Mouse (Mus musculus) gastrocnemius, postnatal 10 days (tissue): ENCODE data around the gene Olfr1247. TPM values are rescaled to one million over a fixed set of nuclear protein-coding genes. Genes with fewer than 3 reads are reported as not detected.
"Not testable (repeated sequence)": the region's sequence is repeated elsewhere in the genome, so short reads cannot be mapped to it uniquely, and the experiment has no call there.

Experiments used
- DNase-seq: peaks from one replicate; pipeline ENCODE4 v3.0.0; 2021; ENCODE audit warnings: mixed read lengths
- long read RNA-seq, 2 experiments: library from polyadenylated mRNA; stranded (forward); transcript quantifications; one replicate each; pipeline ENCODE4 v2.0.0; 2021
- total RNA-seq, 2 experiments: library from RNA; stranded (reverse); gene quantifications; 2 replicates each; pipeline ENCODE4 v1.2.3; 2021

Olfr1247 gene
- under 1 TPM in 1 of 2 experiments, not detected in 1; 0.05 TPM for total RNA-seq
- long read RNA-seq, experiment 1: 0 reads
- long read RNA-seq, experiment 2: 0 reads

- no peak for DNase-seq
Measured at GRCm38 (mm10) chr2:89614030-89614429, at the start of gene Olfr1247. Olfr1247 (minus strand) TSS chr2:89614130.

- DNase-seq: no peak
Measured at GRCm38 (mm10) chr2:89661367-89661766, 47.4 kb upstream of the Olfr1247 start, which contains the start of gene Olfr1250. Olfr1250 (minus strand) TSS chr2:89661467.

DNA sequence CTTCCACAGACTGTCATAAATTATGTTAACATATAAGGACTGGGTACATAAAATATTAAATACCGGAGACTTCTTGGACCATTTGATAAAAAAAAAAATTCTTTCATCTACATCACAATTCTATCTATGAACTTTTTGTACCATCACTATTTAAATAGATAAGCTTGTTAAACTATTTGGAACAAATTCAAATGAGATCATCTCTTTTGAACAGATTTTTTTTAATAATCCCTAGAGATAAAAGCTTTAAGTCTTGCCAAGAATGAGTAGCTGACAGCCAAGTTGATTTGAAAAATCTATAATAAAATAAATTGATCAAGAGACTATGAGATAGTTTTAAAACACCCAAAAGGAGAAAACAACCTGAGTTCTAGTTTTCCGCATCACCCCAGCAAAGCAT lies 21.0 kb upstream of the Olfr1247 start, which contains the start of gene Olfr1249:
Olfr1249 (minus strand) TSS at position 101 of the 400 bp plus-strand sequence.
- DNase-seq: no peak

GRCm38 (mm10) chr2:89618145-89618544 lies 4.2 kb upstream of the Olfr1247 start, which contains the start of gene Olfr1248:
Olfr1248 (minus strand) TSS chr2:89618245.
- DNase-seq: not testable (repeated sequence)

DNA sequence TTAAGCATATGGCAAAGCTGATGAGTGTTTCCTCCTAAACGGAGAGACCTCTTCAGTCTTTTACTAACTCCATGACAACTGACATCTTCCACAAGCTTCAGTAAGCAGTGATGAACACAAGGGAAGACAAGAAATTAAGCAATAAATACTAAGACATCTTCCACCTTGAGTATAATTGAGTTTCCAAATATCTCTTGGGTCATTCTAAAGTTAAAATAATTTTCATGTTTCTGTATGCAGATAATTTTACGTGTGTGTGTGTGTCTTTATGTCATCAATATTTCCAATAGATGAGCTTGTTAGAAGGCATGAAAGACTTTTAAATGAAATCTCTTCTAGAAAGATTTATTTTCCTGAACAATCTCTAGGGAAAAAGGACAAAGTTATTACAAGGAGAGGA lies 20.9 kb downstream of the Olfr1247 start, which contains the start of gene Olfr1246:
Olfr1246 (minus strand) TSS at position 101 of the 400 bp plus-strand sequence.
- no peak for DNase-seq

DNA sequence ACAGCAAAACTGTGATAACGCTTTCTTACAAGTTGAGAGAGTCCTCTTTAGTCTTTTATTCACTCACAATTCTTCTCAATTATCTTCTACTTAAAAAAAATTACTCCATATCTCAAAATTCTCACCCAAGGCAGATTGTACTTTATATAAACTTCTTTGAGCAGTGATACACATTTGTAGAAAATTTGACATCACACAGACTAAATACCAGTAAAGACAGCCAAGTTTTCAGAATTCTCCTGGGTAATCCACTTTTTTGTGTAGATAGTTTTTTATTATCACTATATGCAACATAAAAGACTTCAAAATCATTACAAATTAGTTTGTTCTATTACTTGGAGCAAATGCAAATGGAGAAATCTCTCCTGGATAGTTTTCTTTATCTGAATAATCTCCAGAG lies 35.6 kb downstream of the Olfr1247 start, which contains the start of gene Olfr1245:
Olfr1245 (minus strand) TSS at position 101 of the 400 bp plus-strand sequence.
- no peak for DNase-seq

DNA sequence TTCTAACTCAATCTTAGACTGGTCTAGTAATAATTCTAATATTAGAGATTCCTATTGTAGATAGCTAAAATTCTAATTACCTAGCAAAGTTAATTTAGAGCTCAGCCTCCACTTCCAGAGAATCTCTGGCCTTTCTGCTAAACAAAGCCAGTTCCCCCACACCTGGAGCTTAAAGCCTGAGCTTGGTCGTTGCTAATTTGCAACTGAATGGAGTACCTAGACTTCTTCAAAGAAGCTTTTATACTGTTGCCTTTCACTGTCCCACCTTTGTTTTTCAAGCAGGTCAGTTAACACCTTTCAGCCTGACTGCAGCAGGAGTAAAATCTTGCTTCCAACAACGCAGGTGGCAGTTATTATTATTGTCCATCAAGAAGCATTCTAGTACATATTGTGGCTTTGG lies 51.2 kb downstream of the Olfr1247 start:
- DNase-seq: not testable (repeated sequence)

Other genes with a start within 250 kb of the Olfr1247 start
- gene Olfr1234, start 249.3 kb downstream of the Olfr1247 start, total RNA-seq: not detected
- not detected for gene Olfr1238, start 204.5 kb downstream of the Olfr1247 start, total RNA-seq
- gene Olfr1239, start 193.7 kb downstream of the Olfr1247 start, total RNA-seq: not detected
- not detected for gene Olfr1240, start 171.1 kb downstream of the Olfr1247 start, total RNA-seq
- not detected for gene Olfr1241, start 127.0 kb downstream of the Olfr1247 start, total RNA-seq
- gene Olfr1242, start 115.8 kb downstream of the Olfr1247 start, total RNA-seq: not detected
- not detected for gene Olfr1243, start 82.6 kb downstream of the Olfr1247 start, total RNA-seq
- gene Olfr1245, start 35.7 kb downstream of the Olfr1247 start, total RNA-seq: not detected
- not detected for gene Olfr1246, start 21.0 kb downstream of the Olfr1247 start, total RNA-seq
- gene Olfr1248, start 4.1 kb upstream of the Olfr1247 start, total RNA-seq: not detected
- gene Olfr1249, start 20.9 kb upstream of the Olfr1247 start, total RNA-seq: not detected
- gene Olfr1250, start 47.3 kb upstream of the Olfr1247 start, total RNA-seq: not detected
- gene Olfr1251, start 57.8 kb upstream of the Olfr1247 start, total RNA-seq: not detected
- not detected for gene Olfr1252, start 110.9 kb upstream of the Olfr1247 start, total RNA-seq
- gene Olfr1253, start 143.0 kb upstream of the Olfr1247 start, total RNA-seq: not detected
- gene Olfr1254, start 179.5 kb upstream of the Olfr1247 start, total RNA-seq: not detected
- not detected for gene Olfr1255, start 197.9 kb upstream of the Olfr1247 start, total RNA-seq
- not detected for gene Olfr1256, start 227.4 kb upstream of the Olfr1247 start, total RNA-seq
- gene Olfr48, start 234.1 kb upstream of the Olfr1247 start, total RNA-seq: not detected